Mouse (Mus musculus) heart, adult 18-20 months (tissue): ENCODE data around the gene Plgrkt. TPM values are rescaled to one million over a fixed set of nuclear protein-coding genes. Genes with fewer than 3 reads are reported as not detected.
A peak's percentile ranks its signal among the peaks of the same experiment; 100 is the strongest.

Experiments used
- DNase-seq, 2 experiments: peaks; one replicate each; pipeline ENCODE4 v3.0.0; 2021 to 2022; ENCODE audit warnings: mixed read lengths in 1 of 2
- total RNA-seq, 2 experiments: library from RNA; stranded (reverse); gene quantifications; 2 replicates each; pipeline ENCODE4 v1.2.3; 2021

Gene Plgrkt
- total RNA-seq, 2 experiments from 2014 or later = 26.8 to 27.8 TPM

- peak; percentile 86 to 94 for DNase-seq
Measured at GRCm38 (mm10) chr19:29354895-29355877, 12.0 kb downstream of the Plgrkt start.

- no peak for DNase-seq
Measured at GRCm38 (mm10) chr19:29350991-29351390, 16.2 kb downstream of the Plgrkt start.

GRCm38 (mm10) chr19:29345636-29346035 lies 21.6 kb downstream of the Plgrkt start:
- DNase-seq = no peak

GRCm38 (mm10) chr19:29344868-29345267 lies 22.3 kb downstream of the Plgrkt start:
- DNase-seq = no peak

DNA sequence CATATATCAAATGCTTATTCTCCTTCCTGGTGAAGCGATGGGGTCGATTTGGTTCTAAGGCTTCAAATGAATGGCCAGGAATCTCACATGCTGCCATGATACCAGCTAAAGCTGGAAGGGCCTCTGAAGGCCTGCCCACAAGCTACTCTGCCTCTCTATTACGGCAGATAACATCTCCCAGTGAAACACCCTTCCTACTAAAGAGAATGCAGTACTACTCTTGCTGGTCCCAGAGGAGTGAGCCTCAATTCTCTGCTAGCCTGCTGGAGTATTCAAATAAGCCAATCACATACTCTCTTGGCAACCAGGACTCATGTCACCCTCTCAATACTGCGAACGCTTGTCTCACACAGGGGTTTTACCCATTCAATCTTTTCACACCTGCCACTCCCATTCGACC lies 24.9 kb downstream of the Plgrkt start:
- DNase-seq = no peak

GRCm38 (mm10) chr19:29341029-29341428 lies 26.2 kb downstream of the Plgrkt start:
- DNase-seq = no peak

DNA sequence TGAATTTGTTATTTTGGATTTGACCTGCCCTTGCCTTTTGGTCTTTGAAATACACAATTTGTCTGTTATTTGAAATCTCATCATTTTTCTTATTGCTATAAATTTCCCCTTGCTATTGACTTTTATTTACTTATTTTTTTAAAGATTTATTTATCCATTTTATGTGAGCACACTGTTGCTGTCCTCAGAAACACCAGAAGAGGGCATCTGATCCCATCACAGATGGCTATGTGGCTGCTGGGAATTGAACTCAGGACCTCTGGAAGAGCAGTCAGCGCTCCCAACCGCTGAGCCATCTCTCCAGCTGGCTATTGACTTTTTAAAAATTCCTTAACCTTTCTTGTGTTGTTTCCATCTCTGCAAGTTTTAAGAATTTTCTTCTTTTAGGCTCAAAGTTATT lies 30.6 kb downstream of the Plgrkt start:
- no peak for DNase-seq

- peak; percentile 14 to 29 for DNase-seq
Measured at GRCm38 (mm10) chr19:29334068-29334745, 33.0 kb downstream of the Plgrkt start, which contains the start of gene Rln1. Gene Rln1, minus strand, starts transcription at chr19:29334670.

GRCm38 (mm10) chr19:29326822-29327552 lies 40.2 kb downstream of the Plgrkt start:
- DNase-seq = no peak

DNA sequence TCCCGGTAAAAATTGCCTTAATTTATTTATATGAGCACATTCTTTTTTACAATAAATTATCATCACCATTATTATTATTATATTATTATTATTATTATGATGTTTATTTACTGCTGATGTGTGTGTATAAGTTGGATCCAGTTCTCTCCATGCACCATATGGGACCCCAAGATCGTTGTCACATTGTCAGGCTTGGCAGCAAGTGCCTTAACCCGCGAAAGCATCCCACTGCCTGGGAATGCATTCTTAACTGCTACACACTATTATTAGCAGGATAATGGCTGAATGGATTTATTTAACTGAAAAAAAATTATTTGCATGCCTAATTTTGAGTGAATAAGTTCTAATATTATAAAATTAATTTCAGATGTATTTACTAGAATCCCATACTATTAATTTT lies 40.8 kb downstream of the Plgrkt start:
- DNase-seq = no peak

GRCm38 (mm10) chr19:29325852-29326180 lies 41.4 kb downstream of the Plgrkt start:
- DNase-seq = no peak

GRCm38 (mm10) chr19:29325053-29325851 lies 41.9 kb downstream of the Plgrkt start, which contains the start of gene Insl6:
Gene Insl6, minus strand, starts transcription at chr19:29325356.
- DNase-seq = peak; percentile 64 to 81

- DNase-seq = no peak
Measured at GRCm38 (mm10) chr19:29323416-29324049, 43.7 kb downstream of the Plgrkt start.

DNA sequence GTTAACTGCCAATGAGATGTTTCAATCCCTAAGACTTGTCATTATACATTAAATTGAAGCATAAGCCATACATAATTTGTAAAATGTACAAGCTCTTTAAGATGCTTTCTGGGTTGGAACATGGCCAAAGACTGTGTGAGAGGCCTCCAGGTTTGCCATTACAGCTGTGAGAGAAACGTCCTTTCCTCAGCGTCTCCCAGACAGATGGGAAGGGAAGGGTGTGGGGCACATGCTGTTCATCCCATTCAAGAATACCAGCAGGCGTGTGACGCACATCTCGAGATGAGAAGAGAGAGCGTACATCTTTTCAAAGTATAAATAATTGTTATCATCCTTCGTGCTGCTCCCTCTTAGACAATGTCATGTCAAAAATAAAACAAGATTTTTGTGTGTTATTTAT lies 54.5 kb downstream of the Plgrkt start:
- DNase-seq = no peak

GRCm38 (mm10) chr19:29311791-29312190 lies 55.4 kb downstream of the Plgrkt start:
- DNase-seq = no peak

DNA sequence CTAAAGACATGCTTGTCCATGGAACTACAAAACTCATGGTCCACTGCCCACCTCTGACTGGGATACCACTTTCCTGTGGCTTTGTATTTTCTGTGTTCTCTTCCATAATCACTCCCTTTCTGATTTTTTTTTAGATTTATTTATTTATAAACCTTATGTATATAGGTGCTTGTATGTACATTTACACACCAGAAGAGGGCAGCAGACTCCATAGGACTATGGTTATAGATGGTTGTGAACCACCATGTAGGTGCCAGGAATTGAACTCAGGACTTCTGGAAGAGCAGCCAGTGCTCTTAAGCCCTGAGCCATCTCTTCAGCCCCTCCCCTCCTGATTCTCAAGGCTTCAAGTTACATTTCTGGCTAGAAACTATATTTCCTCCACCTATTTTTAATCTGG lies 58.4 kb downstream of the Plgrkt start:
- no peak for DNase-seq

GRCm38 (mm10) chr19:29302119-29302518 lies 65.1 kb downstream of the Plgrkt start:
- DNase-seq = no peak

GRCm38 (mm10) chr19:29300919-29301318 lies 66.3 kb downstream of the Plgrkt start:
- DNase-seq = no peak
